ENCODE assay signal across 8 mouse cellular contexts in the genomic region with DNA sequence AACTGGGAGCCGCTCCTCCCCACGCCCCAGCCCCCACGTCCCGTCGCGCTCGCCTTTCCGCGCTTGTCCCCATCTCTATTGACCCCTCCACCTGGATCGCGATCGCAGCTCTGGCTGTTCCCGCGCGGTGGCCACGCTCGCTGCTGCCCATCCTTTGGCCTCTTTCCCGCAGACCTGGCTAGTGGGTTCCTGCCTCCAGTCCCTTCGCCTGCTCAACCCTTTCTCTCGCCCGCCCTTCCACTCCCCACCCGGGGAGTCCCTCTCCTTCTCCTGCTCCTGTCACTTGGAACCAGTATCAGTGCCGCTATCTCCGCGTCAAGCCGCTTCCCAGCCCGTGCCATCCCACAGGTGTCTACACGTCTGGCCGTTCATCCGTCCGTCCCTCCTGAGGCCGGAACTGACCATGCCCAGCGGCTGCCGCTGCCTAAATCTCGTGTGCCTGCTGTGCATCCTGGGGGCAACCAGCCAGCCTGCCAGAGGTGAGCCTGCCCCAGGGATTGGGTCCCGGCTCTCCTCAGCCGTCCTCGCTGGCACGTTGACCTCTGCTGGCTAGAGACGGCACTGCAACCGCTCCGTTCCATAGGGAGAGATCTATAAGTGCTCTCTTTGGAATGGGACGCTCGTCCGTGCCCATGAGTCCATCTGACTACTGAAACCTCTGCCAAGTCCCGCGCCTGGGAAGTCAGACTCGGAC. TPM values are rescaled to one million over a fixed set of nuclear protein-coding genes. Genes with fewer than 3 reads are reported as not detected.
DNase-seq lines count a peak whose midpoint lies in the region; ATAC-seq and TF ChIP-seq lines count a peak whose summit lies in the region.

No protein-coding gene starts in this region.

- H3K4me1 ChIP-seq in megakaryocyte, embryonic 14.5 days = peaks cover 37% of the 10 kb centered on the region

- intact Hi-C loops in left cerebral cortex, adult 2 months (cut with DNase I) = loop anchor here (1.0 kb wide), 1 partner anchor 32 kb away; no protein-coding TSS in a partner anchor

- no peaks in the 10 kb centered on the region for H3K9me3 ChIP-seq in megakaryocyte, embryonic 14.5 days

- peak; percentile 94 for DNase-seq in ZHBTc4 (ENCODE audit: low read depth, low spot score)
- DNase-seq in gastrocnemius, adult 8-10 months (ENCODE audit: low spot score in 2 of 2) = peak; percentile 62 to 68
- DNase-seq in hindlimb bud, embryonic 11.5 days (ENCODE audit: extremely low spot score, low read depth, low spot score) = peak; percentile 76
- DNase-seq in left cerebral cortex, adult 2 months (ENCODE audit: extremely low spot score in 1 of 2, low spot score in 2 of 2) = peak; percentile 85 to 90
- DNase-seq in right cerebral cortex, adult 2 months (ENCODE audit: low spot score in 2 of 2) = peak; percentile 90
- peak; percentile 90 for DNase-seq in urinary bladder, postnatal 14 days (ENCODE audit: low spot score)

- ATAC-seq in common myeloid progenitor, adult 5-6 weeks (replicated peaks; ENCODE audit: low read depth, poor library complexity, severe bottlenecking) = peak; percentile 82

- TF ChIP-seq CTCF in left cerebral cortex, adult 2 months (IDR thresholded peaks at IDR 0.05) = peak; percentile 96

- peak overlapping the region; percentile 91 for H3K27ac ChIP-seq in left cerebral cortex, adult 2 months

- peaks cover 74% of the 10 kb centered on the region for H3K27me3 ChIP-seq in megakaryocyte, embryonic 14.5 days (replicated peaks)

- H3K36me3 ChIP-seq in megakaryocyte, embryonic 14.5 days (replicated peaks; ENCODE audit: low read length) = peaks cover 5% of the 10 kb centered on the region

- H3K4me3 ChIP-seq in left cerebral cortex, adult 2 months = peak overlapping the region; percentile 74
- H3K4me3 ChIP-seq in megakaryocyte, embryonic 14.5 days (replicated peaks) = peak overlapping the region; percentile 91

RNA-seq across cellular contexts. Expression of a gene that starts 1.1 kb away (rescaled TPM):
- 0.23 TPM in 1 of 2 replicates, not detected in the other for total RNA-seq in common myeloid progenitor, adult 5-6 weeks (2017)
- total RNA-seq in gastrocnemius, adult 8-10 months (2022) = under 1 TPM in 1 of 4 experiments, not detected in 3; 0.19 TPM
- total RNA-seq in left cerebral cortex, adult 2 months (2021) = 10 to 100 TPM; 66.1 to 82.1 TPM
- not detected in 2 replicates for polyA plus RNA-seq in megakaryocyte, embryonic 14.5 days (2012; ENCODE audit: insufficient read depth, low replicate concordance)

RNA-seq across cellular contexts. Expression of a gene that starts 15.5 kb away (rescaled TPM):
- 11.3 and 14.6 TPM in 2 replicates for total RNA-seq in common myeloid progenitor, adult 5-6 weeks (2017)
- 10 to 100 TPM; 35.8 to 40.7 (median 37.8) TPM for total RNA-seq in gastrocnemius, adult 8-10 months (2022)
- total RNA-seq in left cerebral cortex, adult 2 months (2021) = 10 to 100 TPM; 38.4 to 60.3 TPM
- 42.7 and 59.0 TPM in 2 replicates for polyA plus RNA-seq in megakaryocyte, embryonic 14.5 days (2012; ENCODE audit: insufficient read depth, low replicate concordance)

RNA-seq across cellular contexts. Expression of a gene that starts 29.8 kb away (rescaled TPM):
- 0.63 and 5.3 TPM in 2 replicates for total RNA-seq in common myeloid progenitor, adult 5-6 weeks (2017)
- 1 to 10 TPM; 2.0 to 4.1 (median 2.4) TPM for total RNA-seq in gastrocnemius, adult 8-10 months (2022)
- 10 to 100 TPM; 10.0 to 11.5 TPM for total RNA-seq in left cerebral cortex, adult 2 months (2021)
- 6.4 and 13.4 TPM in 2 replicates for polyA plus RNA-seq in megakaryocyte, embryonic 14.5 days (2012; ENCODE audit: insufficient read depth, low replicate concordance)

RNA-seq across cellular contexts. Expression of a gene that starts 45.0 kb away (rescaled TPM):
- total RNA-seq in common myeloid progenitor, adult 5-6 weeks (2017) = not detected in 2 replicates
- not detected for total RNA-seq in gastrocnemius, adult 8-10 months (2022)
- total RNA-seq in left cerebral cortex, adult 2 months (2021) = 10 to 100 TPM; 63.4 to 63.7 TPM
- 3.6 and 5.3 TPM in 2 replicates for polyA plus RNA-seq in megakaryocyte, embryonic 14.5 days (2012; ENCODE audit: insufficient read depth, low replicate concordance)

RNA-seq across cellular contexts. Expression of a gene that starts 50.5 kb away (rescaled TPM):
- 26.5 and 32.6 TPM in 2 replicates for total RNA-seq in common myeloid progenitor, adult 5-6 weeks (2017)
- 10 to 100 TPM; 56.2 to 75.3 (median 61.7) TPM for total RNA-seq in gastrocnemius, adult 8-10 months (2022)
- 10 to 100 TPM; 85.5 to 87.6 TPM for total RNA-seq in left cerebral cortex, adult 2 months (2021)
- 213 and 264 TPM in 2 replicates for polyA plus RNA-seq in megakaryocyte, embryonic 14.5 days (2012; ENCODE audit: insufficient read depth, low replicate concordance)

Comparison
In these comparisons a context has a peak if more than half of its experiments do, and no peak if none do; other contexts are left out.
1. Peak in every context shown above with its lines: DNase-seq, ATAC-seq, H3K4me3 ChIP-seq and H3K27ac ChIP-seq.
2. RNA of a gene that starts 1.1 kb away (total RNA-seq): 66.1 to 82.1 TPM in left cerebral cortex, adult 2 months; 0.23 TPM in common myeloid progenitor, adult 5-6 weeks and 0.19 TPM in gastrocnemius, adult 8-10 months; every median in the first group is over 10 times any median in the second.